Mouse (Mus musculus): ENCODE data around the gene Pik3ip1. TPM values are rescaled to one million over a fixed set of nuclear protein-coding genes. Genes with fewer than 3 reads are reported as not detected.

Gene Pik3ip1
- polyA plus RNA-seq, 1 experiment = 8.5 TPM

DNA sequence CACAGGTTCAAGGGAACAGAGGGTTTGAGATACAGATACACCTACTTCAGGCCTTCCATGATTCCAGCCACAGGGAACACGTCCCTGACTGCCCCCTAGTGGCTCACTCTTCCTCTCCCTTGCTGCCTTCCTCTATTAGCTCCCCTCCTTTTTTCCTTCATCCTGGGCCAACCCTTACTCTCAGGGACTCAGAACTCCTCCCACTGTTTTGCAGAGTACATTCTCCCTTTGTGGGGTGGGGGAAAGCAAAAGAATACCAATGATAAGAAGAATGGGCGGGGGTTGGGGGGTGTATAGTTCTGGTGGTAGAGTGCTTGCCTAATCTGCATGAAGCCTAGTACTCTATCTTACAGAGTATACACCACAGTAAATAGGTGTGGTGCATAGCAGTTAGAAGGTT lies 16.1 kb upstream of the Pik3ip1 start:
- no peaks in the 10 kb centered on the region for H3K4me1 ChIP-seq (ENCODE audit: control insufficient read depth, insufficient read depth, low read length)
- peak; percentile 75 for DNase-seq
- TF ChIP-seq CTCF (conservative IDR thresholded peaks at IDR 0.05; ENCODE audit: insufficient read depth, insufficient read length, low read depth, low read length) (peak; percentile 84), POLR2A (IDR thresholded peaks at IDR 0.05; ENCODE audit: low read depth, low read length) (no peak)
- H3K36me3 ChIP-seq (ENCODE audit: control insufficient read depth, insufficient read depth, low read length) = peaks cover 2% of the 10 kb centered on the region
- no peak overlapping the region for H3K27ac ChIP-seq (ENCODE audit: insufficient read depth, low read depth, low read length)
- no peaks in the 10 kb centered on the region for H3K27me3 ChIP-seq (replicated peaks; ENCODE audit: control insufficient read depth, insufficient read depth, low read length)
- H3K4me3 ChIP-seq (ENCODE audit: insufficient read depth, low read depth, low read length) = no peak overlapping the region
- 40% methylated on average over 2 of the region's 2 CpGs for WGBS

DNA sequence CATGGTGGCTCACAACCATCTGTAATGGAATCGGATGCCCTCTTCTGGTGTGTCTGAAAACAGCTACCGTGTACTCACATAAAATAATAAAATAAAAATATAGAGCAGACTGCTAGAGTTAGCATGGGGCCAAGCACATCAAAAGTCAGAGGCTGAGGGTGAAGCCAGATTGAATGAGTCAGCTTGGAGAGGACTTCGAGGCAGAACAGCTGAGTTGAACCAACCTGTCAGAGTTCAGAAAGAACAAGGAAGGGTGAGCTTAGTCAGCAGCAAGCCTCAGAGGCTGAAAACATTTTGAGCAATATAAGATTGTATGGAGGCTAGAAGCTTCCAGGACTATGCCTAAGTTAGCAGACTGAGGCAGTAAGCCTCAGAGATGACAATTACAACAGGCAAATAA lies 11.9 kb upstream of the Pik3ip1 start:
- TF ChIP-seq POLR2A (IDR thresholded peaks at IDR 0.05; ENCODE audit: low read depth, low read length) = no peak
- no peak for TF ChIP-seq CTCF (conservative IDR thresholded peaks at IDR 0.05; ENCODE audit: insufficient read depth, insufficient read length, low read depth, low read length)
- DNase-seq = no peak
- Histone ChIP-seq H3K36me3 (ENCODE audit: control insufficient read depth, insufficient read depth, low read length) (no peaks in the 10 kb centered on the region), H3K27me3 (replicated peaks; ENCODE audit: control insufficient read depth, insufficient read depth, low read length) (no peaks in the 10 kb centered on the region), H3K27ac (ENCODE audit: insufficient read depth, low read depth, low read length) (no peak overlapping the region), H3K4me1 (ENCODE audit: control insufficient read depth, insufficient read depth, low read length) (no peaks in the 10 kb centered on the region), H3K4me3 (ENCODE audit: insufficient read depth, low read depth, low read length) (no peak overlapping the region)
- 80% methylated on average over 3 of the region's 3 CpGs for WGBS

DNA sequence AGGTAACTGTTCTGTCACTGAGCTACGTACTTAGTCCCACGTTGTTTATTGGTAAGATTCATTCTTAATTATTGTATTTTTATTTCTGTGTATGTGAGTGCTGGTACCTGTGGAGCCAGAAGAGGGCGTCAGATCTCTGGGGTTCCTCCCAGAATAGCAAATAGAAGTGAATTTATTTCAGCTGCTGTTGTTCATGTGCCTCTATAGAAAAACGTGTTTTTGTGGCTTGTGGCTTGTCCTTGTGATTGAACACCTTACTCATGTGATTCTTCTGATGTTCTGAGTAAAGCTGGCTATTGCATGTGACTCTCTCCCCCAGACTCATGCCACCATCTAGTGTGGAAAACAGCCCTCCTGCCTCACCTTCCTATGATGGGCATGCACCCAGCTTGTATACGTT lies 1.9 kb upstream of the Pik3ip1 start:
- Histone ChIP-seq H3K27me3 (replicated peaks; ENCODE audit: control insufficient read depth, insufficient read depth, low read length) (no peaks in the 10 kb centered on the region), H3K36me3 (ENCODE audit: control insufficient read depth, insufficient read depth, low read length) (no peaks in the 10 kb centered on the region), H3K4me1 (ENCODE audit: control insufficient read depth, insufficient read depth, low read length) (peaks cover 3% of the 10 kb centered on the region; the same call in 1 of the 2 replicates), H3K4me3 (ENCODE audit: insufficient read depth, low read depth, low read length) (no peak overlapping the region), H3K27ac (ENCODE audit: insufficient read depth, low read depth, low read length) (no peak overlapping the region)
- 82% methylated on average over 5 of the region's 5 CpGs for WGBS
- TF ChIP-seq POLR2A (IDR thresholded peaks at IDR 0.05; ENCODE audit: low read depth, low read length) (no peak), CTCF (conservative IDR thresholded peaks at IDR 0.05; ENCODE audit: insufficient read depth, insufficient read length, low read depth, low read length) (no peak)
- no peak for DNase-seq

DNA sequence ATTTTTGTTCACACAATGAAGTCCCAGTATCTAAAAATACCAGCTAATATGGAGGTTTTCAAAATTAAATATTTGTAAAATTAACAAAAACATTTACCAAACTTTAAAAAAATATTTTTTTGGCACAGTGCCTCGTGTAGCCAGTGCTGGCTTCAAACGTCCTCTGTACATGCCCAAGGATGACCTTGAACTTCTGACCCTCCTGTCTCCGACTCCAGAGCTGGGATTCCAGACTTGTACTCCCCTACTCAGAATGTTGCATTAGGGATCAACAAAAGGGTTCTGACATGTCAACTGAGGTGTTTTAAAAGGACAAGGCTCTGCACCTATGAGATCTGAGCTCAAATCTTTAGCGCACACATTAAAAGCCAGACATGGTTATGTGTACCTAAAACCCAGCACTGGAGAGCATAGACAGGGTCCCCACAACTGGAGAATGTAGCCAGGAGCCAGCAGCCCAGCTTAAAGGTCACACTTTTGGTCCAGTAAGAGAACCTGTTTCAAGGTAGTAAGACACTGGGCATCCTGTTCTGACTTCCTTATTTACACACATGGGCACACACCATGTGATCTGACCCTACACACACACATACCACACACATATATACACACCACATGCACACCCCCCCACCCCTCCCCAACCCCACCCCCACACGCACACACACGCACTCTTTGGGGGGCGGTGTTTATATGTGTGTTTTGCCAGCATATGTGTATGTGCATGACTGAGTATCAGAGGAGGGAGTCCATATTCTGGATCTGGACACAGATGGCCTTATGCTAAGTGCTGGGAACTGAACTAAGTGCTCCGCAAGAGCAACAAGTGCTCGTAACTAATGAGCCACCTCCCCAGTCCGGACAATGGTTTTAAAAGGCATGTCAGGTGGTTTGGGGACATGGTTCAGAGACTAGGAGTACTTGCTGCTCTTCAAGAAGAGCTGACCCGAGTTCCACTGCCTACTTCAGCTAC lies 1.1 kb upstream of the Pik3ip1 start:
- no peak for DNase-seq
- H3K36me3 ChIP-seq (ENCODE audit: control insufficient read depth, insufficient read depth, low read length) = no peaks in the 10 kb centered on the region
- 72% methylated on average over 11 of the region's 11 CpGs for WGBS
- no peak overlapping the region for H3K27ac ChIP-seq (ENCODE audit: insufficient read depth, low read depth, low read length)
- TF ChIP-seq CTCF (conservative IDR thresholded peaks at IDR 0.05; ENCODE audit: insufficient read depth, insufficient read length, low read depth, low read length) = no peak
- TF ChIP-seq POLR2A (IDR thresholded peaks at IDR 0.05; ENCODE audit: low read depth, low read length) = no peak
- no peak overlapping the region for H3K4me3 ChIP-seq (ENCODE audit: insufficient read depth, low read depth, low read length)
- peaks cover 3% of the 10 kb centered on the region; the same call in 1 of the 2 replicates for H3K4me1 ChIP-seq (ENCODE audit: control insufficient read depth, insufficient read depth, low read length)
- no peaks in the 10 kb centered on the region for H3K27me3 ChIP-seq (replicated peaks; ENCODE audit: control insufficient read depth, insufficient read depth, low read length)

DNA sequence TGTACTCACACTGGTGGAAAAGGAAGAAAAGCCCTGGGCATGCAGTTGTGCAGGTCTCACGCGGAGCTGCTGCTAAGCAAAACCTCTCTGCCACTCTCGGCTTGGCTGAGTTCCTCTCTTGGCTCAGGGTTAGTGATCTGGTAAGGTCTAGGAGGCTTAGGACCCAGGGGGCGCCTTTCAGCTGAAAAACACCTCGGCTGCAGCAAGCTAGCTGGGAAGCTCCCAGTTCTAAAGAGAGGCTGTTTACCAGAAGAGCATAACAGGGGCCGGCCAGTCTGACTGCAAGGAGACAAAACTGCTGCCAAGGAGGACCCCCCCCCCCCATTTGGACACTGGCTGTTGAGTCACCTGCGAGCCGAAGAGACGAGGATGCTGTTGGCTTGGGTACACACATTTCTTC lies 365 bp downstream of the Pik3ip1 start:
- WGBS = under 1% methylated on average over 9 of the region's 9 CpGs

DNA sequence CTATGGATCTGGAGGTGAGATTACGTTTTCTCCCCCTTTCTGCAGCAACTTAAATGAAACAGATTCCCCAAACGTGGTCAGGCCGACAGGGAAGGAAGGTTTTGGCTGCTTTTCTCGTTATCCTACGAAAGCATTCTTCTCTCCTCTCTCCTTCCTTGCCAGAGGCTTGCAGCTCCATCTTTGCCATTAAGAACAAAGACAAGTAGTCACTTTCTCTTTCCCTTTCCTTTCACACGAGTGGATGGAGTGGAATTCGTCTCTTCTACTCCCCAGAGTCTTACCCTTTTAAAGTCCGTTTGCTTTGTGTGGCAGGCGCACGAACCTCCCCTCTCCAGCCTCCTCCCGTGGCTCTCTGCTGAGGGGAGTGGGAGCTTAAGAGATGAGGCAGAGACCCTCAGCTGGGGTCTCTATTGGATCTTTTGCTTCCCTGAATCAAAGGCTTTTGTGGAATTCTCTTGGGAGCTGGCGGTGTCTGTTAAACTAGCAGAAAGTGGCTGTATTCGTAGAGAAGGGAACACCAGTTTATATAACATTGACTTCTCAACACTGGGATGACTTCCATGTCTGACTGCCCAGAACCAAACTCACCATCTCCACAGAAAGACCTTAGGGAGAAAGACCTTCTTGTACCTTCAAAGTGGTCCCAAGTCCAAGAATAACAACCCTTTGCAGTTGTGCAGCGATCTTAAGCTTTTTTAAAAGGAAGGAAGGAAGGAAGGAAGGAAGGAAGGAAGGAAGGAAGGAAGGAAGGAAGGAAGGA lies 970 bp downstream of the Pik3ip1 start:
- Histone ChIP-seq H3K36me3 (ENCODE audit: control insufficient read depth, insufficient read depth, low read length) (no peaks in the 10 kb centered on the region), H3K27me3 (replicated peaks; ENCODE audit: control insufficient read depth, insufficient read depth, low read length) (no peaks in the 10 kb centered on the region), H3K4me3 (ENCODE audit: insufficient read depth, low read depth, low read length) (peak overlapping the region; percentile 60), H3K27ac (ENCODE audit: insufficient read depth, low read depth, low read length) (peak overlapping the region; percentile 89), H3K4me1 (ENCODE audit: control insufficient read depth, insufficient read depth, low read length) (peaks cover 13% of the 10 kb centered on the region; the same call in 1 of the 2 replicates)
- DNase-seq = no peak
- no peak for TF ChIP-seq CTCF (conservative IDR thresholded peaks at IDR 0.05; ENCODE audit: insufficient read depth, insufficient read length, low read depth, low read length)
- no peak for TF ChIP-seq POLR2A (IDR thresholded peaks at IDR 0.05; ENCODE audit: low read depth, low read length)
- WGBS = 3% methylated on average over 14 of the region's 14 CpGs

More for the DNA sequence above, 365 bp downstream of the Pik3ip1 start:
- H3K4me3 ChIP-seq (ENCODE audit: insufficient read depth, low read depth, low read length) = peak overlapping the region; percentile 60
- peak; percentile 89 for DNase-seq
- H3K36me3 ChIP-seq (ENCODE audit: control insufficient read depth, insufficient read depth, low read length) = no peaks in the 10 kb centered on the region
- peaks cover 11% of the 10 kb centered on the region; the same call in 1 of the 2 replicates for H3K4me1 ChIP-seq (ENCODE audit: control insufficient read depth, insufficient read depth, low read length)
- peak overlapping the region; percentile 89 for H3K27ac ChIP-seq (ENCODE audit: insufficient read depth, low read depth, low read length)
- TF ChIP-seq POLR2A (IDR thresholded peaks at IDR 0.05; ENCODE audit: low read depth, low read length) (no peak), CTCF (conservative IDR thresholded peaks at IDR 0.05; ENCODE audit: insufficient read depth, insufficient read length, low read depth, low read length) (peak; percentile 40; the same call in 1 of the 2 replicates)
- no peaks in the 10 kb centered on the region for H3K27me3 ChIP-seq (replicated peaks; ENCODE audit: control insufficient read depth, insufficient read depth, low read length)

Data from kidney, adult 2 months (tissue).